Mouse (Mus musculus): ENCODE measurements at regions not wholly inside any gene's neighbourhood (a gene's known extent, or its start where the extent isn't known, plus 50 kb on each side); places are given as distances from the start of the nearest gene placed in this dataset.

DNA sequence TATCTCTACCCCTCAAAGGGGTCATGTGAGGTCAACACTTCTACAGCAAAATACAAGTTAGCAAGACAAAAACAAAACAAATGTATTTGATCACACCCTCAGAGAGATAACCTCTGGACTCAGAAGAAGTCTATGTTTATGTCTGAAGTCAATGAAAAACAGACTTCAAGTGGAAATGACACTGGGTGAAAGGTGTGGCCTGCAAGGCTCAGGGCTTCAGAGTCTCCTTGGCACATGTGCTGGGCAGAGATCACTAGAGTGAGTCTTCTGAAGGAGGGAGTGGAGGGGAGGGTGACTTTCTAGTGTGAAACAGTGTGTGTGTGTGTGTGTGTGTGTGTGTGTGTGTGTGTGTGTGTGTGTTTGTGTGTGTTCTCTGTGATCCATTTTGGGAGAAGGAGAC is 68.2 kb downstream of the Il12a start:
- H3K4me2 ChIP-seq (replicated peaks; ENCODE audit: low read depth, low read length, severe bottlenecking): no peak overlapping the region
- H3K4me1 ChIP-seq (ENCODE audit: control insufficient read depth, insufficient read depth, low read length): peaks cover 3% of the 10 kb centered on the region; the same call in 1 of the 2 replicates
- no peak for ATAC-seq (ENCODE audit: low FRiP score, low read depth)

DNA sequence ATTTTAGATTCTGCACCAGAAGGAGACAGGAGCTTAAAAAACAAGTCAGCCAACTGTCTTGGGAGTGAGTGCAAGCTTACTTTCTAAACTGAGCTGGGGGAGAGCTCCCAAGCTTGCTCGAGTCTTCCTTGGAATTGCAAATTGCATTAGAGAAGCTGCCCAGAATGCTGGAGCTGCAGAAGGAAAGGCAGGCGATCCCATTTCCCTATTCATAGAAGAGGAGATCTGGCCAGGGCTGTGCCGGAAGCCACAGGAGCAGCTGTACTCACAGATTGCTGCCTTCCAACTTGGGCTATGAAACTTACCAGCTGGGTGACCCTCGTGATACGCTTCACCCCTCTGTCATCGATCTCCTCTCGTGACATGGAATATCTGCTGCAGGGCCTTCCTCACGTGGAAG is 68.9 kb downstream of the Il12a start:
- H3K9ac ChIP-seq (ENCODE audit: low read depth, low read length, severe bottlenecking): no peak overlapping the region
- no peak overlapping the region for H3K4me2 ChIP-seq (replicated peaks; ENCODE audit: low read depth, low read length, severe bottlenecking)
- TF ChIP-seq POLR2A (IDR thresholded peaks at IDR 0.05; ENCODE audit: borderline replicate concordance, extremely low read depth, insufficient read depth, insufficient read length): no peak
- no peaks in the 10 kb centered on the region for H3K27me3 ChIP-seq (ENCODE audit: control insufficient read depth, insufficient read depth, low read length)
- ATAC-seq (ENCODE audit: low FRiP score, low read depth): no peak
- no peak overlapping the region for H3K27ac ChIP-seq (replicated peaks; ENCODE audit: low read depth, low read length)
- no peaks in the 10 kb centered on the region for H3K36me3 ChIP-seq (ENCODE audit: control insufficient read depth, insufficient read depth, low read length)
- no peak overlapping the region for H3K4me3 ChIP-seq (replicated peaks; ENCODE audit: low read length)
- 58% methylated on average over 8 of the region's 8 CpGs for WGBS
- peaks cover 3% of the 10 kb centered on the region; the same call in 1 of the 2 replicates for H3K4me1 ChIP-seq (ENCODE audit: control insufficient read depth, insufficient read depth, low read length)
- H3K9me3 ChIP-seq (ENCODE audit: control insufficient read depth, low read length): no peaks in the 10 kb centered on the region
- no peak for DNase-seq (ENCODE audit: low spot score)

More for the DNA sequence above, 68.2 kb downstream of the Il12a start:
- Histone ChIP-seq H3K4me3 (replicated peaks; ENCODE audit: low read length) (no peak overlapping the region), H3K36me3 (ENCODE audit: control insufficient read depth, insufficient read depth, low read length) (no peaks in the 10 kb centered on the region), H3K27me3 (ENCODE audit: control insufficient read depth, insufficient read depth, low read length) (no peaks in the 10 kb centered on the region), H3K9me3 (ENCODE audit: control insufficient read depth, low read length) (no peaks in the 10 kb centered on the region), H3K9ac (ENCODE audit: low read depth, low read length, severe bottlenecking) (no peak overlapping the region), H3K27ac (replicated peaks; ENCODE audit: low read depth, low read length) (no peak overlapping the region)
- no peak for TF ChIP-seq POLR2A (IDR thresholded peaks at IDR 0.05; ENCODE audit: borderline replicate concordance, extremely low read depth, insufficient read depth, insufficient read length)
- no peak for DNase-seq (ENCODE audit: low spot score)

DNA sequence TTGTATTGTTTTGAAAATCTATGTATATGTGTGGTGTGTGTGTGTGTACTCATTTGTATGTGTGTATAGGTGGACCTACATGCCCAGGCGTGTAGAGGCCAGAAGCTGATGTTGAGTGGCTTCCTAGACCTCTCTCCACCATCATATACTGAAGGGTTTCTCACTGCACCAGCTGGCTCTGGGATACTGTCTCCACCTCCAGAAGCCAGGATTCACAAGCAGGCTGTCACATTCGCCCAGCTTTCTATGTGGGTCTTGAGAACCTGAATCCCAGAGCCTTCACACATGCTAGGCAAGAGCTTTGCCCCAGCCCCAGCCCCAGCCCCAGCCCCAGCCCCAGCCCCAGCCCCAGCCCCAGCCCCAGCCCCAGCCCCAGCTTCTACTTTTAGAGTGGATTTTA is 70.4 kb downstream of the Il12a start:
- Histone ChIP-seq H3K9ac (ENCODE audit: low read depth, low read length, severe bottlenecking) (no peak overlapping the region), H3K9me3 (ENCODE audit: control insufficient read depth, low read length) (no peaks in the 10 kb centered on the region), H3K4me1 (ENCODE audit: control insufficient read depth, insufficient read depth, low read length) (peaks cover 3% of the 10 kb centered on the region; the same call in 1 of the 2 replicates), H3K4me3 (replicated peaks; ENCODE audit: low read length) (no peak overlapping the region), H3K27ac (replicated peaks; ENCODE audit: low read depth, low read length) (no peak overlapping the region), H3K36me3 (ENCODE audit: control insufficient read depth, insufficient read depth, low read length) (no peaks in the 10 kb centered on the region), H3K4me2 (replicated peaks; ENCODE audit: low read depth, low read length, severe bottlenecking) (no peak overlapping the region), H3K27me3 (ENCODE audit: control insufficient read depth, insufficient read depth, low read length) (no peaks in the 10 kb centered on the region)
- no peak for TF ChIP-seq POLR2A (IDR thresholded peaks at IDR 0.05; ENCODE audit: borderline replicate concordance, extremely low read depth, insufficient read depth, insufficient read length)
- DNase-seq (ENCODE audit: low spot score): no peak
- 85% methylated on average over 2 of the region's 2 CpGs for WGBS
- ATAC-seq (ENCODE audit: low FRiP score, low read depth): no peak

DNA sequence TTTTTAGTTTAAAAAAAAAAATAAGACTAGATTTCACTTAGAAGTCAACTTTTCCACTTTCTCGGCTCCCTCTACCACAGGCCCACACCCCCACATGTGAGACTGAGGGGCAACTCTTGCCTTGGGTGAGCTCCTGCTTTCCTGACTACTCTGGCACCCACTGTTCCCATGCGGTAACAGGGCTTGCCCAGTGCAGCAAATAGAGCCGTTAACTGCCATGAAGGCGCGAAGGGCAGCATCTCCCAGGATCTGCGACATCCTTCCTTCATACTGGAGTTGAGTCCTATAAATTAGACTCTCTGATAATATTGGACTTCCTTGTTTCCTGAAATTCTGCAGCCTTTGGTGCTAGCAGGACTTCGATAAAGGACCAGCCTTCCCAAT is 70.8 kb downstream of the Il12a start:
- 65% methylated on average over 7 of the region's 7 CpGs for WGBS
- no peak for ATAC-seq (ENCODE audit: low FRiP score, low read depth)
- no peak overlapping the region for H3K27ac ChIP-seq (replicated peaks; ENCODE audit: low read depth, low read length)

DNA sequence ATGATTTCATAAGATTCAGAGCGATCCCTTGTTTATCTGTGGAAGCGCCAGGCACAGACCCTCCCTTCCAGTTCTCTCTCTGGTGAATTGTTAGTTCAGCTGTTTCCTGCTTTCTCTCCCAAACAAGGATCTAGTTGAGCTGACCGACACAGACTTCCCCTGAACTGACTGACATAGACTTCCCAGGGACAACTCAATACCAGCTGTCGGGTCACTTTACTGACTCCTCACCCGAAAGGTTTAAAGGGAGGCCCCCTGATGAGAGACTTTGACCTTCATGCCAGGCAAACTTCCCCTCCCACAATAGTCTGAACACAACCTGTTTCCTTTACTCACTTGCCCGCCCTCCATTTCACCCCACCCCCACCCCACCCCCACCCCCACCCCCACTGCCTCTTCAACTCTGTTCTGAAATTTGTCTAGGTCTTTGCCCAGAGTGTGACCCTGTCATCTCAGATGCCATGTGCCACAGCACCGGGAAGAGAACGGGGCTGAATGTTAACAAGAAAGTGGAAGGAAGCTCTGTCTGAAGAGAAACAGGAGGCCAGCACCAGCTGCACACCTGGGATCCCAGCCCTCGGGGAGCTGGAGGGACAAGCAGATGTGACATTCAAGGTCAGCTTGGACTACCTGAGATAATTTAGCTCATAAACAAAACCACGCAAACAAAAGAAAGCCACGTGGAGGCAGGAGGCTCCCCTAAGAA is 71.3 kb downstream of the Il12a start:
- no peak for TF ChIP-seq POLR2A (IDR thresholded peaks at IDR 0.05; ENCODE audit: borderline replicate concordance, extremely low read depth, insufficient read depth, insufficient read length)
- WGBS: 17% methylated on average over 11 of the region's 11 CpGs
- Histone ChIP-seq H3K4me2 (replicated peaks; ENCODE audit: low read depth, low read length, severe bottlenecking) (no peak overlapping the region), H3K9me3 (ENCODE audit: control insufficient read depth, low read length) (no peaks in the 10 kb centered on the region), H3K36me3 (ENCODE audit: control insufficient read depth, insufficient read depth, low read length) (no peaks in the 10 kb centered on the region), H3K4me3 (replicated peaks; ENCODE audit: low read length) (no peak overlapping the region), H3K4me1 (ENCODE audit: control insufficient read depth, insufficient read depth, low read length) (peaks cover 3% of the 10 kb centered on the region; the same call in 1 of the 2 replicates), H3K27me3 (ENCODE audit: control insufficient read depth, insufficient read depth, low read length) (no peaks in the 10 kb centered on the region), H3K9ac (ENCODE audit: low read depth, low read length, severe bottlenecking) (no peak overlapping the region; the same call in 1 of the 2 replicates), H3K27ac (replicated peaks; ENCODE audit: low read depth, low read length) (no peak overlapping the region)
- peak; percentile 25 for DNase-seq (ENCODE audit: low spot score)
- peak; percentile 47; the same call in 1 of the 2 replicates for ATAC-seq (ENCODE audit: low FRiP score, low read depth)

More for the DNA sequence above, 70.8 kb downstream of the Il12a start:
- peaks cover 3% of the 10 kb centered on the region; the same call in 1 of the 2 replicates for H3K4me1 ChIP-seq (ENCODE audit: control insufficient read depth, insufficient read depth, low read length)
- H3K27me3 ChIP-seq (ENCODE audit: control insufficient read depth, insufficient read depth, low read length): no peaks in the 10 kb centered on the region
- no peak overlapping the region for H3K4me2 ChIP-seq (replicated peaks; ENCODE audit: low read depth, low read length, severe bottlenecking)
- DNase-seq (ENCODE audit: low spot score): no peak
- no peak overlapping the region for H3K4me3 ChIP-seq (replicated peaks; ENCODE audit: low read length)
- no peaks in the 10 kb centered on the region for H3K36me3 ChIP-seq (ENCODE audit: control insufficient read depth, insufficient read depth, low read length)
- H3K9me3 ChIP-seq (ENCODE audit: control insufficient read depth, low read length): no peaks in the 10 kb centered on the region
- no peak overlapping the region for H3K9ac ChIP-seq (ENCODE audit: low read depth, low read length, severe bottlenecking)
- no peak for TF ChIP-seq POLR2A (IDR thresholded peaks at IDR 0.05; ENCODE audit: borderline replicate concordance, extremely low read depth, insufficient read depth, insufficient read length)

All from limb, embryonic 14.5 days (tissue).